Mouse (Mus musculus) adrenal gland, adult 10 weeks (tissue): Measurements from ENCODE around the gene Cyp4f18. TPM values are rescaled to one million over a fixed set of nuclear protein-coding genes. Genes with fewer than 3 reads are reported as not detected.

Source experiments
- polyA plus RNA-seq: library from polyadenylated mRNA; stranded (reverse); fragments of 350-450 nt; fragmentation: Illumina TruSeq; extraction: RNeasy Lipid Tissue Mini Kit (QIAGEN cat#74804); gene quantifications from one replicate; pipeline ENCODE4 v1.2.3, GENCODE M21; 2014; ENCODE audit warnings: low read depth, low replicate concordance

Gene Cyp4f18
- polyA plus RNA-seq: not detected

GRCm38 (mm10) chr8:72009473-72009872 is at the start of gene Cyp4f18:
TSS of gene Cyp4f18 (minus strand) at chr8:72009626.

GRCm38 (mm10) chr8:72040918-72041317 is 31.5 kb upstream of the Cyp4f18 start, which contains the start of gene Olfr372:
TSS of gene Olfr372 (plus strand) at chr8:72041218.

GRCm38 (mm10) chr8:71950482-71951221 is 58.8 kb downstream of the Cyp4f18 start, which contains the start of gene Zfp961:
TSS of gene Zfp961 (plus strand) at chr8:71951038.

Other genes with a start within 250 kb of the Cyp4f18 start
- gene Zfp709, start 127.6 kb downstream of the Cyp4f18 start, polyA plus RNA-seq: 19.0 TPM
- 14.7 TPM for gene Zfp882, start 101.0 kb downstream of the Cyp4f18 start, polyA plus RNA-seq
- 130 TPM for gene Zfp617, start 101.0 kb downstream of the Cyp4f18 start, polyA plus RNA-seq
- gene Zfp961, start 58.6 kb downstream of the Cyp4f18 start, polyA plus RNA-seq: 54.8 TPM
- not detected for gene Olfr372, start 31.6 kb upstream of the Cyp4f18 start, polyA plus RNA-seq
- not detected for gene Olfr373, start 73.6 kb upstream of the Cyp4f18 start, polyA plus RNA-seq
- not detected for gene Olfr374, start 97.4 kb upstream of the Cyp4f18 start, polyA plus RNA-seq
- 455 TPM for gene Tpm4, start 125.3 kb upstream of the Cyp4f18 start, polyA plus RNA-seq
- 50.4 TPM for gene Rab8a, start 151.6 kb upstream of the Cyp4f18 start, polyA plus RNA-seq
- not detected for gene Hsh2d, start 180.0 kb upstream of the Cyp4f18 start, polyA plus RNA-seq
- gene Cib3, start 203.2 kb upstream of the Cyp4f18 start, polyA plus RNA-seq: not detected
- gene Gm11034, start 204.0 kb upstream of the Cyp4f18 start, polyA plus RNA-seq: not detected
- 80.7 TPM for gene Fam32a, start 210.1 kb upstream of the Cyp4f18 start, polyA plus RNA-seq
- gene Ap1m1, start 230.4 kb upstream of the Cyp4f18 start, polyA plus RNA-seq: 13.4 TPM